Mouse (Mus musculus): ENCODE measurements around the gene Kif26a.

Gene Kif26a

GRCm38 (mm10) chr12:112221754-112222439 is 75.9 kb downstream of the Kif26a start:
- POLR2A ChIA-PET: no interaction called here

GRCm38 (mm10) chr12:112223721-112224337 is 77.8 kb downstream of the Kif26a start:
- ChIA-PET CTCF (interaction anchor here in 1 of 4 experiments (0.6 to 0.7 kb wide), 2 partner anchors 62 to 177 kb away, joined by 4 to 9 read pairs; no protein-coding TSS in a partner anchor), POLR2A (no interaction called here)

More at GRCm38 (mm10) chr12:112221754-112222439, 75.9 kb downstream of the Kif26a start:
- CTCF ChIA-PET: no interaction called here

GRCm38 (mm10) chr12:112226238-112226637 is 80.2 kb downstream of the Kif26a start:
- ChIA-PET POLR2A (no interaction called here), CTCF (no interaction called here)

- POLR2A ChIA-PET: interaction anchor here in 1 of 4 experiments (0.6 kb wide), 1 partner anchor 160 kb away, joined by 4 read pairs; no protein-coding TSS in a partner anchor
These were observed 80.6 kb downstream of the Kif26a start for GRCm38 (mm10) chr12:112226656-112227055.

DNA sequence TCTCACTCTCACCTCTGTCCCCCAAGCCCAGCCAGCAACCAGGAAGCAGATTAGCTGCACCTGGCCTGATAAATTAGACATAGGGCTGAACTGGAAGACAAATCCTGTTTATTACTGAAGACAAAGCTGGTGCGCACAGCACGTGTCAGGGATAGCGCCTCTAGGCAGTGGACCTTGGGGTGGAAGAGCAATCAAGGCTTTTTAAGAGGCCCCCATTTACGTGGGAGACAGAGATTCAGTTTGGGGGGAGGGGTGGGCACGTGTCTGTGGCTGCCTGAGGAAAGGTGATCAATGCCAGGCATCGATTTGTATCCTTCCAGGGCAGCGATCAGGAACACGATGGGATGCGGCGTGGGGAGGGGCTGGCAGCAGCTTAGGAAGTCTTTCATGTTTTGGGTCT is 83.1 kb downstream of the Kif26a start:
- ChIA-PET CTCF (interaction anchor here in 2 of 4 experiments (0.7 kb wide), 2 partner anchors 17 to 766 kb away, joined by 4 to 5 read pairs; no protein-coding TSS in a partner anchor), POLR2A (interaction anchor here in 1 of 4 experiments (0.8 kb wide), 1 partner anchor 34 kb away, joined by 3 read pairs; no protein-coding TSS in a partner anchor)

More at GRCm38 (mm10) chr12:112226656-112227055, 80.6 kb downstream of the Kif26a start:
- CTCF ChIA-PET: no interaction called here

DNA sequence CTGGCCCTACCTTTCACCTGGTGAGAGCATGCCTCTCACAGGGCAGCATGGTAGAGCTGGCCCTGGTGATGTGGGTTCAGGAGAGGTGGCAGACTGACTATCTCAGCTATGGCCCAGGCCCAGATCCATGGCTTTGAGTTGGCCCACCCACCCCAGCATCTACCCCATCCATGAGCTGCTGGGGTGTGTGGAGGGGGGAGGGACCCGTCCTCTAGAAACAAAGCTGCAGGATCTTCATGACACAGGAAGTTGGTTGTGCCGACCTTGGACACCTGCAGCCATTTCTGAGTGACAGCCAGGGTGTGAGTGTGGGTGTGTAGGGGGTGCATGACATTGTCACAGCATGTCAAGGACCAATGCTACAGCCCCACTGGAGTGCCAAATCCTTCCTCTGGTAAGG is 84.2 kb downstream of the Kif26a start:
- CTCF ChIA-PET: interaction anchor here in 2 of 4 experiments (0.6 to 1.3 kb wide), 3 partner anchors 31 to 243 kb away, joined by 3 to 7 read pairs (median 4); no protein-coding TSS in a partner anchor
- POLR2A ChIA-PET: interaction anchor here in 1 of 4 experiments (0.5 to 0.6 kb wide), 2 partner anchors 42 to 312 kb away, joined by 3 to 4 read pairs; no protein-coding TSS in a partner anchor
